Mouse (Mus musculus): ENCODE measurements around the gene A4gnt.

GRCm38 (mm10) chr9:99587505-99588202, 24.6 kb upstream of the A4gnt start:
- no peak for TF ChIP-seq POLR2A (IDR thresholded peaks at IDR 0.05; ENCODE audit: insufficient read length, low read depth)
- no peak for TF ChIP-seq MAX (IDR thresholded peaks at IDR 0.05; ENCODE audit: low read depth)
- TF ChIP-seq SRF (IDR thresholded peaks at IDR 0.05; ENCODE audit: control insufficient read depth, insufficient read length, low read depth) = no peak
